Mouse (Mus musculus): ENCODE measurements around the gene Rnf216.

Gene Rnf216

DNA sequence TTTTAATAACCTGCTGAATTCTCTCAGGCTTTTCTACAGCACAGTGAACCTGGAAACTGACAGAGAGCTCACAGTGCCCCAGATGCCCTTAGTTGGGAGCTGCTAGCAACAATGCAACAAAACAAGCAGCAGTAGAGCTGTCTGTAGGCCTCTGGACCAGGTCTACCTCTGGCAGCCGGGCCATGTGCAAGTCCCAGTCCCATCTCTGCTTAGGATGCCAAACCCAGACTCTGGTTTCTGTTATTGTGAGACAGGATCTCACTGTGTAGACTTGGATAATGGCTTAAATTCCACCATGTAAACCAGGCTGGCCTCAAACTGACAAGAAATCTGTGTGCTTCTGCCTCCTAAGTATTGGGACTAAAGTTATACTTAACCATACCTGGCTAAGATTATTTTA, 11.2 kb downstream of the Rnf216 start:
- no peak for DNase-seq (ENCODE audit: low read depth, low spot score)

DNA sequence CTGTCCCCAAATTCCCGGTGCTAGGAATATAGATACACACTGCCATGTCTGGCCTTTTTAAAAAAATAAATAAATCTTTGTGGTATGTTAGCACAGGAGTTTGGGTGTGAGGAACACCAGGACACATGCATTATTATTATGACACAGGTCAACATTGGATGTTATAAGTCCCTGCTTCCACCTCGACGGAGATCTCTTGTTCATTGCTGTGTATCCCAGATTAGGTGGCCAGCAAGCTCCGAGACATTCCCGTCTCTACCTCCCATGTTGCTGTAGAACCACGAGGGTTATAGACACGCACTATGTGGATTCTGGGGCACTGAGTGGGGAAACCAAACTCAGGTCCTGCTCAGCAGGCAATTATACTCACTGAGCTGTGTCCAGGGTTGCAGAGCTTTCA, 17.5 kb downstream of the Rnf216 start:
- DNase-seq (ENCODE audit: low read depth, low spot score): no peak

- no peak for DNase-seq (ENCODE audit: low read depth, low spot score)
Measured at GRCm38 (mm10) chr5:143092891-143093290, 19.9 kb downstream of the Rnf216 start.

DNA sequence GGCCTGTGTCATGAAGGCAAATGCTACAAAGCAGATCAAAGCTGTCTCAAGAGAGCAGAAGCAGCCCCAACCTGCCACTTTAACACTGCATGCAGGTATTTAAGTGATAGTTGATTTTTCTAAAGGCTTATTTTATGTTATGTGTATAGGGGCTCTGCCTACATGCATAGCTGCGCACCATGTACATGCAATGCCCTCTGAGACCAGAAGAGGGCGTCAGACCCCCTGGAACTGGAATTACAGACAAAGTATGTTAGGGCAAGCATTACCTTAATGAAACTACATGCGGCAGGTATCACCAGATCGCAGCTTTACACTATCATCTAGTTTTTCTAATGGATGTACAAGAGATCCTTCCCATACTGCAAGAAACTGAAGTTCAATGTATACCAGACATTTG, 27.9 kb downstream of the Rnf216 start:
- no peak for DNase-seq (ENCODE audit: low read depth, low spot score)

DNA sequence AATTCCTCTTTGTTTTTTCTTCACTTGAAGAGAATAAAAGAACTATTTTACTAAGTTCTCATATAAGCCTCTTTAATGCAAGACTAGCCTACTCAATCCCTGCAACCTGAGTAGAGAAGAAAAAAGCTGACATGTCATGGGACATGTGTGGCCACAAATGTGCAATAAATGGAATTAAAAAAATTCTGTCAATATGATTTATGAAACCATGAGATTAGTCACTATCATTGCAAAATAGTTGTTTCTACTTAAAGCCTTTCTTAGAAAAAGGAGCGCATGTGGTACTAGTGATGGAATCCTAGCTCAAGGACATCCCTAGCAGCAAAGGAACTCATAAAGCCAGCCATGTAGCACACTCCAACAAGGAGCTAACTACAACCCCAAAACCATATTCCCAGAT, 33.0 kb downstream of the Rnf216 start:
- DNase-seq (ENCODE audit: low read depth, low spot score): no peak

DNA sequence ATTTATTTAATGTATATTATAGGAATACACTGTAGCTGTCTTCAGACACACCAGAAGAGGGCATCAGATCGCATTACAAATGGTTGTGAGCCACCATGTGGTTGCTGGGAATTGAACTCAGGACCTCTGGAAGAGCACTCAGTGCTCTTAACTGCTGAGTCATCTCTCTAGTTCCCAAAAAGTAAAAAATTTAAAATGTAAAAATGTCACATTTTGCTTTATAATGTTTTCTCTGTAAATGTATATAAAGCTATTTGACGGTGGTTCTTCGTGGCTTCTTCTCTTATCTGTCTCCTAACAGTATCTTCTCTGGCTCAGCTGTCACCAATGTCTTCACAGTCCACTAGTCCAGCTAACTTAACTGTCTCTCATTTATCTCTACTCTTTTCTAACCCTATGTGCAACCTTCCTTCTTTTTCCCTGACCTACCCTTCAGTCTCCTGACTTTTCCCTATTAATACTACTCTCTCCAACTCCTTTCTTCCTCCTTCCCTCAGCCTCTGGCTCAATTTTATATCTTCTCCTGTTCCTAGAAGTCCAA, 36.1 kb downstream of the Rnf216 start:
- DNase-seq (ENCODE audit: low read depth, low spot score): no peak

GRCm38 (mm10) chr5:143075987-143076386, 36.8 kb downstream of the Rnf216 start:
- DNase-seq (ENCODE audit: low read depth, low spot score): no peak

- no peak for DNase-seq (ENCODE audit: low read depth, low spot score)
Measured at GRCm38 (mm10) chr5:143069048-143069447, 43.7 kb downstream of the Rnf216 start.

DNA sequence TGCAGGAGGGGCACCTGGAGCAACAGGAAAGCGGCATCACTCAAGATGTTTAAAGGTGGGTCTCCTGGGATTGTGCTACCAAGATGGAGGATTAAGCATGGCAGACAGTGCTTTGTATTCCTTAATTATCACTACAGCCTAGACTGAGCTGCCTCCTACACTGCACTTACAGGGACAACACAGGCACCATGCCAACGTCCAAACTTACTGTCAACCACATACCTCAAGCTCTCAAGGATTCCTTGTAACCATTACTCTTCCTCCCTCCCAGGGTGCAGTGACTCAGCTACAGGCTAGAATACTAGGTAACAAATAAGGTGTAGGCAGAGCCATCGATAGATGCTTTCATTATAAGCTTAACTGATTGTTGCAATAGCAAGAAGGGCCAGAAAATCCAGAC, 44.4 kb downstream of the Rnf216 start:
- no peak for DNase-seq (ENCODE audit: low read depth, low spot score)

DNA sequence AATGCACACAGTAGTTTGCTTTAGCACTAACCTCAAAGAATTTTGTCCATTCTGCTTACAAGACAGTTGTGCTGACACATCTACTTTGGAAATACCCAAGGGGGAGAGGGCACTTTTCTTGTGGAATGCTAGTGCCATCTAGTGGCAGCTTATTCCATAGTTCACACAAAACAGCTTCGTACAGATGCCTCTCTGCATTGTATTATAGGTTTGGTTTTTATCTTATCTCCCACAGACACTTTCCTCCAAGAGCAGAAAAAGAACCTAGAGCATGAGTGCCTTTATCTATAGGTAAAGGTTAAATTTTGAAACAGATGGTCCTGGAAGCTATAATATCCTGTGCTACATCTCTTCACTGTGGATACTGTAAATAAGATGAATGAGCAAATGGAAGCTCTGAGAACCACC, 46.2 kb downstream of the Rnf216 start:
- peak; percentile 78 for DNase-seq (ENCODE audit: low read depth, low spot score)

DNA sequence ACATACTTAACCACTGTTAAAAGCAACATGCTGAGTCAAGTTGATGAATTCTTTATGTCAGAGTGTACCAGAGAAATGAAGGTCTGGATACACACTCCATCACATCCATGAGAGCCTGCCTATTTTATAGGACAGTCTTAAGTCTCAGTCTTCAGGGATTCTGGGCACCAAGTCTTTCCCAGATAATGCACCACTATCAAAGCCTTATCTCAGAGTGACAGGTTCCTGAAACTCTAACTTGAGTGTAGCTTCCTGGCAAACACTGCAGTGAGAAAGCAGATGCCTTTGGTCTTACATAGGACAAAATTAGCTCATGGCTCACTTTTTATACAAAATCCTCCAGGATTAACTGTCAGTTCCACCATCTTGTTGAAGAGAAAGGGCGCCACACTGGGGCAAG, 46.7 kb downstream of the Rnf216 start:
- DNase-seq (ENCODE audit: low read depth, low spot score): no peak

GRCm38 (mm10) chr5:143065230-143065629, 47.6 kb downstream of the Rnf216 start:
- no peak for DNase-seq (ENCODE audit: low read depth, low spot score)

DNA sequence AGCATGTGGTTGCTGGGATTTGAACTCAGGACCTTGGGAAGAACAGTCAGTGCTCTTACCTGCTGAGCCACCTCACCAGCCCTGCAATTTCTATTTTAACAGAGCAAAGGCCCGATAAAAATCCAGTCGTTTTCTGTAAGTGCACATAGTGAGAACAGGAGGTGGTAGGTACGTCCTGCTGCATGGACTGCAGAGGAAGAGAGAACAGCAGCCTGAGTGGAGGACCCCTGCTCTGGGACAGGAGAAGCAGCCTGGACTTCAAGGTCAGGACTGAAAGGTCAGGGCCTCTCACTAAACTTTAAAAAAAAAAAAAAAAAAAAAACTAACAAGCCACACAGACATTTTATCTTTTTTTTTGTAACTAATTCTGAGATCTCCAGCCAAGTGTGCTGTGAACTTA, 50.5 kb downstream of the Rnf216 start:
- DNase-seq (ENCODE audit: low read depth, low spot score): no peak

DNA sequence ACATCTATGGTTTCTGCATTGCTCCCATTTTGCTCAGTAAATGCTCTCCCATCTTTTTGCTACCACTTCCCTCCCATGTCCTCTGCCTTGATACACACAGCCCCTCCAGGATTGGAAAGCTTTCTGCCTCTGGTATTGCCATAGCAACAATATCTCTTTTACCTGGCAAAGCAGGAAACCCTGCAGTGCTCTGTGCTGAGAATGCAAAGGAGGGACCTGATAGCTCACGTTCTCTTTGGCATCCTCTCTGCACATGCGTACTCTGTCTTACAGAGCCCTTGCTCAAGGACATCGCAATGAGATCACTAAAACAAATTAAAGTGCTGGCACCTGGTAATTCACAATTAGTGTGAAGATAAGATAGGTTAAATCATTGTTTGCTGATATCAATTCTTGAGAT, 51.3 kb downstream of the Rnf216 start:
- DNase-seq (ENCODE audit: low read depth, low spot score): no peak

- no peak for DNase-seq (ENCODE audit: low read depth, low spot score)
Measured at GRCm38 (mm10) chr5:143060774-143061385, 51.9 kb downstream of the Rnf216 start.

DNA sequence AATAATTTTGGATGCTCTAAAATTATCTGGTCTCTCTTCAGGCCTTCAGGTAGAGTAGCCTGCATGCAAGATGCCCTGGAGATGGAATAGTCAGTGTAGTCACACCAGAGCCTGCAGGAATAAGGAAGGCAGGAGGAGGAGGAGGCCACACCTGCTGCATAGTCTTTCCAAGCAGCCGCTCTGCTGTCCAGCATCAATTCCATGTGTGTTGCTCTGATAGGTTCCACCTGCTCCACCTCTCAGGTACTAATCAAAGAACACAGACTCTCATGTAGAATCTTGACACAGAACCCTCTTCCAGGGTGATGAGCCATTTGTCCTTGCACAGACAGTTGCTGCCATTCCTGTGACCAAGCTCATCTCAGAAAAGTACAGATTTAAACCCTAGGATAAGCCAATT, 52.8 kb downstream of the Rnf216 start:
- no peak for DNase-seq (ENCODE audit: low read depth, low spot score)

- no peak for DNase-seq (ENCODE audit: low read depth, low spot score)
Measured at GRCm38 (mm10) chr5:143059182-143059581, 53.6 kb downstream of the Rnf216 start.

DNA sequence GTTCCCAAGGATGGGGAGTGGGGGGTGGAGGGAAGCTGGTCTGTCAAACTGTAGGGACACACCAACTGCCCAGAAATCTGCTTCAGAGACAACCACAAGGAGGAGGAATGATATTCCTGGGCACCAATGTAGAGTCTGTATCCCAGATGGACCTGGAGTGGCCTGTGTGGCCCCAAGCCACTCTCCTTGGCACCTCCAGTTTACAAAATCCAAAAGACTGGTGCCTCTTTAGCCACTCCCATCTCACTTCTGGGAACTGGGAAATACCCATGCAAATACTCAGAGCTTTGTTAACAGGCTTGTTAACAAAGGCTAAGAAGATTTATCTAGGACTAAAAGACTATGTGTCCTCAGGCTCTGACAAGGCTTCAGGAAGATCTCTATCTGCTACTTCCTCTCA, 54.1 kb downstream of the Rnf216 start:
- DNase-seq (ENCODE audit: low read depth, low spot score): no peak

- no peak for DNase-seq (ENCODE audit: low read depth, low spot score)
Measured at GRCm38 (mm10) chr5:143058208-143058607, 54.6 kb downstream of the Rnf216 start.

DNA sequence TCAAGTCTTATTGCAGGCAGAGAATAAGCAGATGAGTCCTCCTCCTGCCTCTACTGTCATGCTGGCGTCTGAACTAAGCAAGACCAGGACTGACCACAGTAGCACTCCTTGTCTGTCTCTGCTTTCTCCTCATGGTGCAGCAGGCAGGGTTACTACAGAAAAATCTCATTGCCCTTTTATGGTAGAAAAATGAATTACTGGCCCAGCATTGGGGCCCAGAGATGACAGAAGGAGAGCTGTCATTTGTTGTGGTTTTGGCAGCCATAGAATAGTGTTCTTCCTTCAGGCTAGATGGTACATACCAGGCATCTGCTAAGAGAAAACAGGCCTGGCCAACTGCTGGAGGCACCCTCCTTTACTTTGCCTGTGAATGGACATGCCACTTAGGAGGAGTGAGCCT, 55.0 kb downstream of the Rnf216 start:
- no peak for DNase-seq (ENCODE audit: low read depth, low spot score)

DNA sequence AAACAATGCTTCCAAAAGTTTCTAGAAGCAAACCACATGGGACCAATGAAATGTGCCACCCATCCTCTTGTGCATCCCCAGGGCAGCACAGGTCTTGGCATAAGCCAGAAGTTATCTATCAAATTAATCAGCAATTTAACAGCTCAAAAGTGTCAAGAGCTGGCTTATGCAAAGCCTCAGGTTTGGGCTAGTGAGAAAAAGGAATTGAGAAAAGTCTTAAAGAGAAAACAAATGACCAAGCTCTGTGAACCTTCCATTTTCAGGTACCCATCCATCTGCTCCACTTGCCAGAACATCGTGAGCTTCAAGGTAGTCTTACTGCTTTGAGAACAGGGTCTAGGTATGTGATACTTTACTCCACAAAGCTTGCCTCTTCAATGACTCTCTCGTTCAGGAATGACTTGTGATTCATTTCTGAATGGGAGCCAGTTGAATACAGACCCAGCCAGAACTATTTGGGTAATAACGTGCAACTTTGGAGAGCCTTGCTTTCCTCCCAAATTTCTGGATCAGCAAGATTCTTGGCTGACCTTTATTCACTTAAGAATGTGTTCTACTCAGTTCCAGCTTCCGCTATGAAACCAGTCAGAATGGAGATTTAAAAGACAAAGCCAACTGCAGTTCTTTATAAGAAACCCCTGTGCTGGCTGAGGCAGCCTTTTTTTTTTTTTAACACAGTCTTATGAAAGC, 56.5 kb downstream of the Rnf216 start:
- no peak for DNase-seq (ENCODE audit: low read depth, low spot score)

DNA sequence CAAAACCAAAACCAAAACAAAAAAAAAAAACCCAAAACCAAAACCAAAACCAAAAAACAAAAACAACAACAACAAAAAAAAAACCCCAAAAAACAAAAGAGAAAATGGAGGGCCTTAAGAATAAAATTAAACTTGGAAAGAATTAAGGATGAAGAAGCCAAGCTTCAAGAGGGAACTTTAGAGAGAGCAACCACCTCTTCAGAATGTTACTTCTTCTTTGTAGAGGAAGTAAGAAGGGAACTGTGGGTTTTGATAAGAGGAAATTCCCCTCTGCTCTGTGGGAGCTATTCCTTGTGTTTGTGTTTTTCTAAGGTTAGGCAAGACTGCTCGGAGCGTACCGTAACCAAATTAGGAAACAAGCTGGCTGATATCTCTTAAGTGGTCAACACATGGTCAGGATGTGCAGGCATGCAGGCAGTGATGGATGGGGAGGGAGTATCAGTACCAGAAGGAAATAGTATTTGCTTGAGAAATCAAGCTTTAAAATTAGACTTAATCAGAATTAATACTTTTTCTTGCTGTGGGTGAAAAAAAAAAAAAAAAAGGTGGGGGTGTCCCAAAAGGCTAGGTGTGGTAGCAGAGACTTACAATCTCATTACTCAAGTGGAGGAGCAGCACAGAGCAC, 57.2 kb downstream of the Rnf216 start:
- DNase-seq (ENCODE audit: low read depth, low spot score): peak; percentile 66

- DNase-seq (ENCODE audit: low read depth, low spot score): no peak
Measured at GRCm38 (mm10) chr5:143054703-143055102, 58.1 kb downstream of the Rnf216 start.

Data from telencephalon, adult 2 months (tissue).